Mouse (Mus musculus) C2C12 (cell line): ENCODE measurements around the gene Iqcb1. TPM values are rescaled to one million over a fixed set of nuclear protein-coding genes. Genes with fewer than 3 reads are reported as not detected.

ENCODE experiments used
- H3K27me3 ChIP-seq: one replicate; pipeline ENCODE4 v1.6.1; 2011; ENCODE audit not compliant: control insufficient read depth, insufficient read depth, insufficient read length
- H3K36me3 ChIP-seq: one replicate; pipeline ENCODE4 v1.6.1; 2011; ENCODE audit not compliant: control insufficient read depth, insufficient read depth
- H3K4me3 ChIP-seq: one replicate; pipeline ENCODE4 v1.5.1; 2011; ENCODE audit warnings: mild to moderate bottlenecking, control low read depth; ENCODE audit not compliant: poor library complexity, insufficient read depth, severe bottlenecking
- H3K79me2 ChIP-seq: one replicate; pipeline ENCODE4 v1.6.1; 2011; ENCODE audit not compliant: control insufficient read depth, insufficient read depth
- H3K79me3 ChIP-seq: one replicate; pipeline ENCODE4 v1.6.1; 2011; ENCODE audit warnings: low read depth, control low read depth
- H3ac ChIP-seq: one replicate; pipeline ENCODE3; 2011; ENCODE audit warnings: low read depth; ENCODE audit not compliant: control insufficient read depth, insufficient read length
- CEBPB ChIP-seq: IDR thresholded peaks from one replicate; pipeline ENCODE4 v1.6.1; 2011; ENCODE audit warnings: low read depth, mild to moderate bottlenecking, control low read depth, moderate library complexity
- CTCF ChIP-seq: IDR thresholded peaks from one replicate; pipeline ENCODE4 v1.5.1; 2011; ENCODE audit not compliant: control insufficient read depth, insufficient read depth, insufficient read length
- FOSL1 ChIP-seq: IDR thresholded peaks from one replicate; pipeline ENCODE4 v1.8.0; 2011; ENCODE audit warnings: mild to moderate bottlenecking, low read length; ENCODE audit not compliant: poor library complexity, insufficient read depth, severe bottlenecking
- MAX ChIP-seq: IDR thresholded peaks from one replicate; pipeline ENCODE4 v1.6.1; 2011; ENCODE audit warnings: mild to moderate bottlenecking, control low read depth
- MYOD1 ChIP-seq: IDR thresholded peaks from one replicate; pipeline ENCODE4 v1.6.1; 2011; ENCODE audit warnings: low read depth; ENCODE audit not compliant: control insufficient read depth, insufficient read length
- MYOG ChIP-seq: IDR thresholded peaks from one replicate; pipeline ENCODE4 v1.6.1; 2011; ENCODE audit not compliant: control insufficient read depth, insufficient read length; ENCODE audit errors: extremely low read depth
- USF1 ChIP-seq: IDR thresholded peaks from one replicate; pipeline ENCODE4 v1.6.1; 2011; ENCODE audit warnings: low read depth, mild to moderate bottlenecking, control low read depth, moderate library complexity
- long read RNA-seq, 2 experiments: library from polyadenylated mRNA; unstranded; transcript quantifications; one replicate each; pipeline ENCODE4 v2.0.0; 2019 to 2020
- polyA plus RNA-seq: library from polyadenylated mRNA; unstranded; fragments of >200 nt; fragmentation: generic; extraction: Trizol; gene quantifications from one replicate; pipeline ENCODE4 v1.2.1, GENCODE M21; 2012; ENCODE audit warnings: missing spikeins

The Iqcb1 gene
- polyA plus RNA-seq: 3.4 TPM
- long read RNA-seq, experiment 1, partial matches to known transcripts: 3 of 10 reads
- long read RNA-seq, experiment 1, other reads (novel, unspliced or antisense): 7 of 10 reads
- long read RNA-seq, experiment 2, transcript Iqcb1-201 (15 exons, 2,257 nt): major isoform, 7 of 42 reads
- long read RNA-seq, experiment 2, partial matches to known transcripts: 8 of 42 reads
- long read RNA-seq, experiment 2, other reads (novel, unspliced or antisense): 25 of 42 reads

DNA sequence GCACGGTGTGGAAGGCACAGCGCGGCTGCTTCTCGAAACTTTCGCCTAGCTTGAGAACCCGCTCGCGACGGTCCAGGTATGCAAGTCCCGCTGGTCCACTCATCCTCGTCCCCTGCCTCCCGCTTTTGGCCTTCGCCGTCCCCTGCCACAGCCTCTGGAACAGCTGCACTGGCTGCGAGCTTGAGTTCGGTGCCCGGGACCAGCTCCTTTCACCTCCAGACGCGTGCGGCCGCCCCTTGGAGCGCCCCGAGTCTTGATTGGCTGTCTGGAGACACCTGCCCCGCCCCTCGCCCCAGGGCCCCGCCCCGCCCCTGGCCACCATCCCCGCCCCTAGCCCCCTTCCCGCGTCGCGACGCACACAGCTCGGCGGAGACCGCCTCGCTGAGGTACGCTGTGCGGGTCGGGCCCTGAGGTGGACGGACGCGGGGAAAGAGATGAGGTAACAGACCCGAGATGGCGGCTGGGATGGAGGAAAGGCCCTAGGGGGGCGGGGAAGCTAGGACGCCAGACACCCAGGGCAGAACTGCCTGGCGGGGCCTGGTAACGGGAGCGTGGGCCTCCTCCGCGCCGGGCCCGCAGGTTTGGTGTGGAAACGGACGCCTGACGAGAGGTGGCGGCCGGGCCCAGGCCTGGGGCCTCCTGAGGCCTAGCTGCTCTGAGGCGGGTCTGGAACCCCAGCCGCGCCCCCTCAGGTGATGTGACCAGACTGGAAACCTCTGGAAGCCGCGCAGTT lies at the start of gene Iqcb1:
TSS of gene Iqcb1 (plus strand) at position 332 of the 733 bp plus-strand sequence.
- no peak for TF ChIP-seq USF1
- peak; percentile 20 for TF ChIP-seq MAX

DNA sequence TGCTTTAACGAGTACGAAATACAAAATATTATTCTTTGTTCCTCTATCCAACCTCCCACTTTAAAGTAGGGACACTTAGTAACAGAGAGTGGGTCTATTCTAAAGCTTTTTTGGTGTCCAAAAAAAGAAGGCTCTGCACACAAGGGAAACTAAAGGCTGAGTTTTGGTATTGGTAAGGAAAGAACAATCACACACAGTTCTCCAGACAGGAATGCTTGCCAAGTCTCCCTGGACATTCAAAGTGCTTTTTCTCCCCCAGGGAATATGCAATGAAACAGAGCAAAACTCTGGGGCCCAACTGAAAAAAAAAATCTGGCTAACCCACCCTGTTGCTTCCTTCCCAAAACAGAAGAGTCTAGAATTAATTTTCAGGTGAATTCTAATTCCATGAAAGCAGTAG lies 44.0 kb upstream of the Iqcb1 start:
- no peak overlapping the region for H3K4me3 ChIP-seq
- no peak for TF ChIP-seq USF1
- no peak for TF ChIP-seq MAX
- no peak for TF ChIP-seq CEBPB
- TF ChIP-seq MYOD1: no peak
- TF ChIP-seq CTCF: no peak
- TF ChIP-seq MYOG: no peak
- TF ChIP-seq FOSL1: no peak
- H3K79me3 ChIP-seq: no peaks in the 10 kb centered on the region
- H3ac ChIP-seq: no peak overlapping the region
- H3K27me3 ChIP-seq: no peaks in the 10 kb centered on the region
- H3K79me2 ChIP-seq: no peaks in the 10 kb centered on the region
- no peaks in the 10 kb centered on the region for H3K36me3 ChIP-seq

More for the DNA sequence above, at the start of gene Iqcb1:
- no peaks in the 10 kb centered on the region for H3K27me3 ChIP-seq
- H3ac ChIP-seq: peak within 1 kb of the TSS; percentile 77
- H3K79me2 ChIP-seq: peaks cover 10% of the 10 kb centered on the region
- no peaks in the 10 kb centered on the region for H3K79me3 ChIP-seq
- H3K36me3 ChIP-seq: peaks cover 5% of the 10 kb centered on the region
- peak within 1 kb of the TSS; percentile 59 for H3K4me3 ChIP-seq

DNA sequence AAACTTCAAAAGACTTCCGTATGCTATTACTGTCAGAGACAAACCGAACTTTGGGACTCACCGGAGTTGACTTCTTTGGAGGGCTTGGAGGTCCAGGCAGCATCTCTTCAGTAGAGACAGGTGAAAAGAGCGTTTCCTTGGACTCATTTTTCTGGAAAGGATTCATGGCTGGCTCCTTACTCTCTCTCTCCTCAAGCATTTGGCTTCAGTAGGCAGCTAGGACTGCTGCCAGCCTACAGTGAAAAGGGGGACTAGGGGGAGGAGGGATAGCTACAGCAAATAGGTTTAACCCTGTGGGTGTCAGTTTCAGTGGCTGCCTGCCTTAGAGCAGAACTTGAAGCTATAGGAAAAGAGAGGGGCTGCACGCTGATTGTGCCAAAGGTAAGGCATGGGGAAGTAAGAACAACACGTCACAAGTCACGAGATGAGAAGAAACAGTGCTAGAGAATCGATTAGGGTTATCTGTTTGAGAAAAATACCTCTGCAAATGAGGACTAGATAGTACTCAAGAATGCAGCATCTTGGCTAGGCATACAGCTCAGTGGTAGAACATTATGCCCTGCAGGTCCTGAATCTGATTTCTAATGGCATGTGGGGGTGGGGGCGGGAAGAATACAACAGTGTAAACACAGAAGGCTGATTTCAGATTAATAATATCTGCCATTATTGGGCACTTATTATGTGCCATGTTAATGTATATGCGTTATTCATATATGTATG lies 43.4 kb upstream of the Iqcb1 start, which contains the start of gene Slc15a2:
TSS of gene Slc15a2 (minus strand) at position 369 of the 720 bp plus-strand sequence.
- Histone ChIP-seq H3K4me3 (no peak within 1 kb of the TSS), H3K36me3 (no peaks in the 10 kb centered on the region), H3K79me2 (no peaks in the 10 kb centered on the region), H3ac (no peak within 1 kb of the TSS), H3K79me3 (no peaks in the 10 kb centered on the region), H3K27me3 (no peaks in the 10 kb centered on the region)
- TF ChIP-seq MYOD1: no peak

DNA sequence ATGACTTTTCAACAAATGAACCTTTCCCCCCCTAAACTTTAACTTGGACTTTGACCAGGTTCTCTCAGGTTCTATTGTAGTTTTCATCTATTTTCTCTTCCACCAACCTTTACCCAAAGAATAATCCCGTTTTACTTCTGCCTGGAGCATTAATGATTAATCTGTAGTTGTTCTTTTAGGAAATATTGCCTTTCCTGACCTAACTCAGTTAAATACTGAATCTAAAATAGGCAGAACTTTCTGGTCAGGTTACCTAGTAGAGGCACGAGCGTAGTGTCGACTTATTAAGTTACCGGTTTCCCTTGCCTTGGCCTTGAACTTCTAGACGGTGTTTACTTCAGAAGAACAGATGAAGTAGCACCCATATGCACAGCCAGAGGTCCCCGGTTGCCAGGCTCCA lies 41.7 kb upstream of the Iqcb1 start:
- Histone ChIP-seq H3K79me3 (no peaks in the 10 kb centered on the region), H3K79me2 (no peaks in the 10 kb centered on the region), H3ac (no peak overlapping the region), H3K4me3 (no peak overlapping the region), H3K36me3 (no peaks in the 10 kb centered on the region), H3K27me3 (no peaks in the 10 kb centered on the region)
- TF ChIP-seq USF1 (no peak), CTCF (no peak), MAX (no peak), FOSL1 (no peak), CEBPB (no peak), MYOG (no peak)

DNA sequence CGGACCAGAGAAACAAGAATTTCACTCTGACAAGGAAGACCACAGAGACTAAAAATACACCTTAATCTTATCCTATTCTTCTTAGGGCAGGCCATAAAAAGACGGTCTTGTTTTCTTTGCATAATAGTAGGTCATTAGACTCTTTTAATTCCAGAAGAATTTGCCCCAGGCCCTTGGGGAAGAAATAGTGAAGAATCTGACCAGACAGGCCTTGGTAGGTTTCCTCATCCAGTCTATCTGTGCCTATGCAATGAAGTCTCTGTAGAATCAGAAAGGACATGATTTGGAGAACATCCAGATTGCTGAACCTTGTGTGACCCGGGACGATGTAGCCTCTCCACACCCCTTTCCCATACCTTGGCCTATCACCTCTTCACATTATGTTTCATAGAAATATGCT lies 38.0 kb upstream of the Iqcb1 start:
- H3ac ChIP-seq: no peak overlapping the region
- H3K79me3 ChIP-seq: no peaks in the 10 kb centered on the region
- no peak overlapping the region for H3K4me3 ChIP-seq
- no peaks in the 10 kb centered on the region for H3K36me3 ChIP-seq
- TF ChIP-seq MYOG (no peak), MYOD1 (no peak), MAX (no peak), CEBPB (no peak), USF1 (no peak), FOSL1 (no peak), CTCF (no peak)
- H3K27me3 ChIP-seq: no peaks in the 10 kb centered on the region
- no peaks in the 10 kb centered on the region for H3K79me2 ChIP-seq

DNA sequence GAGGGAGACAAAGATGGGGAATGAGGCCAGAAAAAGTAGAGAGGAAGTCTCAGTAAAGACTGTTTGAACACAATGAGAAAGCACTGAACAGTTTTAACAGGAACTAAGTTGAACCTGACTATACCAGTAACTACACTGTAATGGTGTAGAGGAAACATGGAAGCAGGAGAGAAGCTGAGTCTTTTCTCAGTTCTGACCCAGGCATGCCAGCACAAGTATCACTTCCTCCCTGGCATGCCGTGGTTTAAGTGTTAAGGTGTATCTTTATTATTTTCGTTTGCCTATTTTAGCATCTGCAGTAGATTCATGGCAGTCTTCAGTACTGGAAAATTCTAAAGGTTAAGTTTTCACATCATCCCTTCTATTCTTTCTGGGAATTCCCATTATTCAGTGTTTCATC lies 33.2 kb upstream of the Iqcb1 start:
- H3K27me3 ChIP-seq: no peaks in the 10 kb centered on the region
- H3K79me2 ChIP-seq: no peaks in the 10 kb centered on the region
- H3K36me3 ChIP-seq: no peaks in the 10 kb centered on the region
- no peak overlapping the region for H3K4me3 ChIP-seq
- no peaks in the 10 kb centered on the region for H3K79me3 ChIP-seq
- H3ac ChIP-seq: no peak overlapping the region
- TF ChIP-seq FOSL1: no peak
- TF ChIP-seq MYOG: no peak
- TF ChIP-seq USF1: no peak
- no peak for TF ChIP-seq CTCF
- no peak for TF ChIP-seq MAX
- TF ChIP-seq MYOD1: no peak
- no peak for TF ChIP-seq CEBPB
